Mouse (Mus musculus) stomach, adult 2 months (tissue): Measurements from ENCODE around the gene Slfn1. TPM values are rescaled to one million over a fixed set of nuclear protein-coding genes. Genes with fewer than 3 reads are reported as not detected.

Source experiments
- polyA plus RNA-seq: library from polyadenylated mRNA; depleted of rRNA; stranded (reverse); fragments of >200 nt; gene quantifications from 2 replicates; pipeline ENCODE4 v1.2.3, GENCODE M21; 2012; rRNA removed

Slfn1 gene
- polyA plus RNA-seq, result 0.03 and 0.04 TPM in 2 replicates

GRCm38 (mm10) chr11:83116597-83117227 lies at the start of gene Slfn1:
Slfn1 (plus strand) TSS chr11:83116849.

Other genes starting within 250 kb of the Slfn1 start
- 8.1 and 8.5 TPM in 2 replicates for gene Rffl, start 245.6 kb upstream of the Slfn1 start, polyA plus RNA-seq
- 2.5 and 3.9 TPM in 2 replicates for gene Rad51d, start 226.2 kb upstream of the Slfn1 start, polyA plus RNA-seq
- 0.04 and 0.11 TPM in 2 replicates for gene Fndc8, start 224.7 kb upstream of the Slfn1 start, polyA plus RNA-seq
- gene Nle1, start 208.4 kb upstream of the Slfn1 start, polyA plus RNA-seq, result 15.3 and 18.4 TPM in 2 replicates
- 1.1 and 1.7 TPM in 2 replicates for gene Unc45b, start 206.3 kb upstream of the Slfn1 start, polyA plus RNA-seq
- gene Slfn5, start 165.5 kb upstream of the Slfn1 start, polyA plus RNA-seq, result 0.59 and 1.3 TPM in 2 replicates
- gene Slfn9, start 125.0 kb upstream of the Slfn1 start, polyA plus RNA-seq, result 0.22 and 0.40 TPM in 2 replicates
- 0.22 TPM in 1 of 2 replicates, not detected in the other for gene Slfn8, start 96.0 kb upstream of the Slfn1 start, polyA plus RNA-seq
- 0.73 and 1.1 TPM in 2 replicates for gene Slfn2, start 51.7 kb upstream of the Slfn1 start, polyA plus RNA-seq
- gene Slfn4, start 58.3 kb downstream of the Slfn1 start, polyA plus RNA-seq, result 0.11 and 0.29 TPM in 2 replicates
- gene Slfn3, start 74.5 kb downstream of the Slfn1 start, polyA plus RNA-seq, result not detected in 2 replicates
- gene Slfn14, start 169.9 kb downstream of the Slfn1 start, polyA plus RNA-seq, result not detected in 2 replicates
- gene Ap2b1, start 182.2 kb downstream of the Slfn1 start, polyA plus RNA-seq, result 8.4 and 11.3 TPM in 2 replicates
- 3.3 and 3.9 TPM in 2 replicates for gene Pex12, start 185.7 kb downstream of the Slfn1 start, polyA plus RNA-seq